Mouse (Mus musculus) MEL (cell line): ENCODE measurements around the gene Slc22a15.

Source experiments
- KAT2A ChIP-seq: conservative IDR thresholded peaks from 2 replicates; pipeline ENCODE4 v1.6.1; 2012; ENCODE audit warnings: low read depth, low read length, improper control_type of control experiment, inconsistent platforms
- MAX ChIP-seq: IDR thresholded peaks from 2 replicates; pipeline ENCODE4 v1.6.1; 2011; ENCODE audit warnings: low read length, improper control_type of control experiment

DNA sequence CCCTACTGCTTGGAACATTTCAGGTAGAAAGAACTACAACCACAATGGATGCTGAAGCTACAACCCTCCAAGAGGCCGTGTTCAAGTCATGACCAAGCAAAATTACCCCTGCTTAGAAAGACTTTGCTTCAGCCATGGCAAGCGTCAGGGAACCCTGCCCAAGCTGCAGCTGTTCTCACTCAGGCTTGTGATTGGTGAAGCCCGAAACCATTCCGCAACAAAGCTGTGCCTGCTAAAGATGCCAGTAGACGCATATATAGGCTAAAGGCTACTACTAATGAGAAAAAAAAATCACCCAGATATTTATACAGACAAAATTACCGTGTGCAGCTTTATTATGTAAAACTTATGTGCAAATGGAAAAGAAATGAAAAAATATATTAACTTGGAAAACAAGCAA is 12.2 kb downstream of the Slc22a15 start:
- TF ChIP-seq KAT2A, result no peak
- no peak for TF ChIP-seq MAX
